Mouse (Mus musculus) neural tube, embryonic 11.5 days (tissue): ENCODE measurements around the gene Lin7b. TPM values are rescaled to one million over a fixed set of nuclear protein-coding genes. Genes with fewer than 3 reads are reported as not detected.
"Not testable (repeated sequence)": the region's sequence is repeated elsewhere in the genome, so short reads cannot be mapped to it uniquely, and the experiment has no call there.

Source experiments
- ATAC-seq: fragments of 200-750 bp; cut with Nextera tagmentation; 2 replicates; pipeline ENCODE4 v1.8.0; 2017; ENCODE audit warnings: moderate number of reproducible peaks, mild to moderate bottlenecking, moderate TSS enrichment, moderate library complexity; ENCODE audit not compliant: insufficient read depth, low FRiP score, low TSS enrichment
- DNase-seq: peaks from one replicate; pipeline ENCODE4 v3.0.0-alpha.2; 2015; ENCODE audit warnings: low spot score
- H3K27ac ChIP-seq: fragments of 300-500 bp; sonication (generic); 2 replicates; pipeline ENCODE4 v1.5.1; 2014; ENCODE audit warnings: low read depth, mild to moderate bottlenecking, low read length
- H3K27me3 ChIP-seq: fragments of 300-500 bp; sonication (generic); 2 replicates; pipeline ENCODE4 v1.6.1; 2014; ENCODE audit warnings: mild to moderate bottlenecking, low read length, mixed read lengths; ENCODE audit not compliant: control insufficient read depth, insufficient read depth
- H3K36me3 ChIP-seq: fragments of 300-500 bp; sonication (generic); 2 replicates; pipeline ENCODE4 v1.6.1; 2014; ENCODE audit warnings: mild to moderate bottlenecking, low read length, moderate library complexity, mixed read lengths; ENCODE audit not compliant: control insufficient read depth, insufficient read depth
- H3K4me1 ChIP-seq: fragments of 300-500 bp; sonication (generic); 2 replicates; pipeline ENCODE4 v1.6.1; 2014; ENCODE audit warnings: low read length, mixed read lengths; ENCODE audit not compliant: control insufficient read depth, insufficient read depth
- H3K4me2 ChIP-seq: fragments of 300-500 bp; sonication (generic); 2 replicates; pipeline ENCODE4 v1.6.1; 2014; ENCODE audit warnings: low read depth, mild to moderate bottlenecking, moderate library complexity
- H3K4me3 ChIP-seq: fragments of 300-500 bp; sonication (generic); 2 replicates; pipeline ENCODE4 v1.5.1; 2014; ENCODE audit warnings: low read depth, low read length
- H3K9ac ChIP-seq: fragments of 300-500 bp; sonication (generic); 2 replicates; pipeline ENCODE4 v1.6.1; 2014; ENCODE audit warnings: mild to moderate bottlenecking, low read length
- H3K9me3 ChIP-seq: fragments of 300-500 bp; sonication (generic); 2 replicates; pipeline ENCODE4 v1.6.1; 2016; ENCODE audit warnings: low read length; ENCODE audit not compliant: control insufficient read depth
- WGBS: fragments of 180-500 bp; shearing (Covaris S2); extraction: QIAGEN DNeasy Blood & Tissue Kit; methylation state at CpG from one replicate; pipeline ENCODE4 v1.1.7; 2014; 5-methylcytosine and 5-hydroxymethylcytosine counted together
- polyA plus RNA-seq: library from polyadenylated mRNA; unstranded; fragments of >200 nt; fragmentation: Nextera tagmentation; extraction: Ambion mirVana; gene quantifications from 2 replicates; pipeline ENCODE4 v1.2.1, GENCODE M21; 2014

The Lin7b gene
- polyA plus RNA-seq, 1 experiment from 2014 or later, result 3.4 TPM

DNA sequence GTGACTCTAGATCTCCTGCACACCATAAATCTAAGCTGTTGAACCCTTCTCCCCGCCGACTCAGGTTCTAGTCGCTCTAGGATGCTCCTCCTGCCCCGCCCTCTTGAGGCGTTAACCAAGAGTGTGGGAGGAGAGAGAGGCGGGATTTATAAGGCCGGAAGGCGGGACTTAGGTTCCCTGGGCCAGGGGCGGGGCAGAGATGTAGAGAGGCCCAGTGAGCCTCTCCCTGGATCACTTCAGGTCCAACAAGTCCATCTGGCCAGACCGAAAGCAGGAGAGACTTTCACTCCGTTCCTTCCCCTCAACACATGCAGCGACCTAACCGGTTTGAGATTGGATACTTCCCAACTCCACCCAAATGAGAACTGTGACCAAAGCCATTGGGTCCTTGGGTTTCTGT is 7.6 kb downstream of the Lin7b start:
- H3K9me3 ChIP-seq, result no peaks in the 10 kb centered on the region
- no peak overlapping the region for H3K4me3 ChIP-seq
- no peaks in the 10 kb centered on the region for H3K4me1 ChIP-seq
- DNase-seq, result peak; percentile 57
- no peak overlapping the region for H3K9ac ChIP-seq
- no peak for ATAC-seq
- WGBS, result 4% methylated on average over 13 of the region's 13 CpGs
- H3K27ac ChIP-seq, result no peak overlapping the region
- peaks cover 12% of the 10 kb centered on the region for H3K27me3 ChIP-seq
- H3K4me2 ChIP-seq, result no peak overlapping the region
- no peaks in the 10 kb centered on the region for H3K36me3 ChIP-seq

DNA sequence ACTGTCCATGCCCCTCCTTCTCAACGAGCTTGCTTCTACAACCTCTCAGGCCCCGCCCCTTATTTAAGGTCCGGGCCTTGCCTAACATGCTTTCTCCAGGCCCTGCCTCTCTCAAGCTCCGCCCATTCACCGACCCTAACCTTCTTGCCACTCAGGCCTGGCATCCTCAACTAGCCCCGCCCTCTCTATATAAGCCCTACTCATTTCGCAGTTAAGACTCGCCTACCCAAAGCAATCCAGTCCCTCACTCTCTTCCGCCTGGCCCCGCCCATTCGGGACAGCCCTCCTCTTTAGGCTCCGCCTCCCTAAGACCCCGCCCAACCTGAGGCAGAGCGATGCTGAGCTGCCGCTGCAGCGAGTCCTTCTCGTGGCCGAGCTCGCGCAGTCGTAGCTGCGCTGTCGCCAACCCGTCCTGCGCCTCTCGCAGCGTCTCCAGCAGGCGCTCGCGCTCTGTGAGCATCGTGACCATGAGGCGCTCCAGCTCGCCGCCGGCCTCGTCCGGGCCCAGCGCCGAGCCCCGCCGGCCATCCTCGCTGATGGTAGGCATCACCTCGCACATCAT is 9.1 kb downstream of the Lin7b start:
- DNase-seq, result peak; percentile 92
- H3K4me2 ChIP-seq, result peak overlapping the region; percentile 54
- ATAC-seq, result peak; percentile 84
- peaks cover 12% of the 10 kb centered on the region for H3K27me3 ChIP-seq
- peak overlapping the region; percentile 56 for H3K9ac ChIP-seq
- H3K9me3 ChIP-seq, result no peaks in the 10 kb centered on the region
- H3K27ac ChIP-seq, result no peak overlapping the region
- peaks cover 2% of the 10 kb centered on the region; the same call in 1 of the 2 replicates for H3K36me3 ChIP-seq
- H3K4me1 ChIP-seq, result no peaks in the 10 kb centered on the region
- under 1% methylated on average over 43 of the region's 43 CpGs for WGBS
- peak overlapping the region; percentile 35 for H3K4me3 ChIP-seq

- no peak for DNase-seq
- no peak overlapping the region for H3K4me3 ChIP-seq
- H3K9ac ChIP-seq, result no peak overlapping the region
- no peak for ATAC-seq
- H3K4me1 ChIP-seq, result no peaks in the 10 kb centered on the region
- no peaks in the 10 kb centered on the region for H3K9me3 ChIP-seq
- H3K36me3 ChIP-seq, result peaks cover 2% of the 10 kb centered on the region; the same call in 1 of the 2 replicates
- no peak overlapping the region for H3K4me2 ChIP-seq
- no peak overlapping the region for H3K27ac ChIP-seq
- H3K27me3 ChIP-seq, result peaks cover 8% of the 10 kb centered on the region
- 52% methylated on average over 18 of the region's 18 CpGs for WGBS
Measured at GRCm38 (mm10) chr7:45360404-45361125, 9.8 kb downstream of the Lin7b start.

GRCm38 (mm10) chr7:45359081-45359480 is 11.3 kb downstream of the Lin7b start:
- not testable (repeated sequence) for H3K36me3 ChIP-seq, H3K4me1 ChIP-seq, H3K4me2 ChIP-seq, H3K4me3 ChIP-seq, ATAC-seq, DNase-seq, H3K27me3 ChIP-seq, H3K9me3 ChIP-seq, H3K9ac ChIP-seq, H3K27ac ChIP-seq
- WGBS, result 56% methylated on average over 10 of the region's 11 CpGs

- WGBS, result 57% methylated on average over 13 of the region's 13 CpGs
- ATAC-seq, result no peak
- Histone ChIP-seq H3K27me3 (no peaks in the 10 kb centered on the region), H3K4me2 (no peak overlapping the region), H3K4me1 (no peaks in the 10 kb centered on the region), H3K36me3 (peaks cover 2% of the 10 kb centered on the region; the same call in 1 of the 2 replicates), H3K9me3 (no peaks in the 10 kb centered on the region), H3K27ac (no peak overlapping the region), H3K4me3 (no peak overlapping the region), H3K9ac (no peak overlapping the region)
- DNase-seq, result no peak
Measured at GRCm38 (mm10) chr7:45356087-45356486, 14.3 kb downstream of the Lin7b start.

DNA sequence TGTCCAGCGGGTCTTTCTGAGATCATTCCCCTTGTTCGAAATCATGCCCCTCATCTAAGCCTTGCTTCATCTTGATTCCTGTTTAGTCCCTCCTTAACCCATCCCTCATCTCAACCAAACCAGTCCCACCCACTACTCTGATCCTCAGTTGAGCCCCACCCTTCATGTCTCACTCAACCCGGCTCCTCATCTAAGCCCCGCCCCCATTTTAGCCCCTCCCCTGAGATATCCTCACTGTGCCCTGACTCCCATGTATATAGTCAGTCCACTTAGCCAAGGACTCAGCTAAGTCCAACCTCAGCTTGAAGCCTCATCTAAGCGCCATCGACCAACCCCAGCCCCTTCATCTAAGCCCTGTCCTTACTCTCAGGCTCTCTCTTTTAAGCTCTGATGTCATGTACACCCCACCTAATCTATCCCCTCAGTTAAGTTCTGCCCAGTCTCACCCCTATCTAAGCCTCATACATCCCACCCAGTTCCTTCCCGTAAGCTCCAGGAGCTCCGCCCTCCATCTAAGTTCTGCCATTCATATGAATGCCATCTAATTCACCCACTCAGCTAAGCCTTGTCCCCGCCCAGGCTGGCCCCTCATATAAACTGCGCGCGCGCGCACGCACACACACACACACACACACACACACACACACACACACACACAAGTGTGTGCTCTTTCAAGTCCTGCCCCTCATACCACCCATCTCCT is 14.9 kb downstream of the Lin7b start:
- 75% methylated on average over 15 of the region's 15 CpGs for WGBS
- H3K9ac ChIP-seq, result no peak overlapping the region
- no peaks in the 10 kb centered on the region for H3K9me3 ChIP-seq

DNA sequence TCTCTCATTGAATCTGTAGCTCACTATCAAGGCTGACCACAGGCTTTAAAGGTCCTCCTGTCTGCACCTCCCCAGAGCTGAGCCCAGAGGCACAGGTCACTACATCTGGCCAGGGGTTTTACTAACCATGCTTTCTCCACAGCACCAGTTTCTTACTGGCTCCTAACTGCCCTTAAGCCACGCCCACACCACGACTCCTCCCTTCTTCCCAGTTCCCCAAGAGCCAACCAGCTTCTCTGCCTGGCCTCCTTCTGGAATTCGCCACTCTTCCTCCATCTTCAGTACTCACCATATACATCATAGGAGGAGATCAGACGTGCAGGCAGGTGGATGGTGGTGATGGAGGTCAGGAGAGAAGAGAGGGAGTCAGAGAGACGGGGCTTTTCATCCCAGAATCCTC is 17.3 kb downstream of the Lin7b start:
- 25% methylated on average over 5 of the region's 5 CpGs for WGBS
- Histone ChIP-seq H3K4me1 (no peaks in the 10 kb centered on the region), H3K9me3 (no peaks in the 10 kb centered on the region), H3K36me3 (peaks cover 2% of the 10 kb centered on the region; the same call in 1 of the 2 replicates), H3K4me3 (no peak overlapping the region), H3K27me3 (no peaks in the 10 kb centered on the region), H3K4me2 (no peak overlapping the region), H3K27ac (no peak overlapping the region), H3K9ac (no peak overlapping the region)
- ATAC-seq (no peak), DNase-seq (no peak)

More for the DNA sequence above, 14.9 kb downstream of the Lin7b start:
- no peak for ATAC-seq
- Histone ChIP-seq H3K36me3 (peaks cover 2% of the 10 kb centered on the region; the same call in 1 of the 2 replicates), H3K4me3 (no peak overlapping the region), H3K4me1 (no peaks in the 10 kb centered on the region), H3K4me2 (no peak overlapping the region), H3K27me3 (no peaks in the 10 kb centered on the region), H3K27ac (no peak overlapping the region)
- DNase-seq, result no peak

DNA sequence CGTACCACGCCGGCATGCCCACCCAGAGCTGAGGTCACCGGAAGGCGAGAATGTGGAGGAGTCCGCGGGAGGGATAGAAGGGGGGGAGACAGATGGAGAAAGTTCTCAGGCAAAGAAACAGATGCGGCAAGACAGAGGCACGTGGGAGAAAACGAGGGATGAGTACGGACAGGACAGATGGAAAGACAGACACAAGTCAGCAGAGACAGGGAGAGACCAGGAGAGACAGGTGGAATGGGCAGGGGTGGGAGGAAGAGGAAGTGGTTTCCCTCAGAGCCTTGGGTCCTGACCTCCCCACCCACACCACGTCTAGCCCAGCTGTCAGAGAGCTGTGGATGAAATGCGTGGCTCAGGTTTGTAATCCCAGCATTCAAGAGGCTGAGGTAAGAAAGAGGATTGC is 23.5 kb downstream of the Lin7b start:
- Histone ChIP-seq H3K27me3 (no peaks in the 10 kb centered on the region), H3K9ac (no peak overlapping the region), H3K4me1 (no peaks in the 10 kb centered on the region), H3K36me3 (no peaks in the 10 kb centered on the region; the same call in 1 of the 2 replicates), H3K4me2 (no peak overlapping the region), H3K9me3 (no peaks in the 10 kb centered on the region), H3K4me3 (no peak overlapping the region), H3K27ac (no peak overlapping the region)
- ATAC-seq, result no peak
- WGBS, result 82% methylated on average over 13 of the region's 13 CpGs
- DNase-seq, result no peak
